Comparison of ENCODE assay signal across 36 mouse cellular contexts in genomic region chr5:135623006-135623563, GRCm38 (mm10). TPM values are rescaled to one million over a fixed set of nuclear protein-coding genes. Genes with fewer than 3 reads are reported as not detected.
DNase-seq lines count a peak whose midpoint lies in the region; ATAC-seq and TF ChIP-seq lines count a peak whose summit lies in the region.
"Had no signal": no experiment of that assay in that cellular context is flagged by ENCODE, and none has a peak within 500 bp of the region (broad histone marks: within the 10 kb centered on the region; RNA-seq: fewer than 3 reads in every experiment).

No protein-coding gene starts in this region.

- WGBS in heart, embryonic 10.5 days: 83% methylated on average over 18 of the region's 18 CpGs
- WGBS in midbrain, embryonic 13.5 days: 89% methylated on average over 18 of the region's 18 CpGs

- no peak overlapping the region for H3K27ac ChIP-seq in heart, embryonic 10.5 days
- no peak overlapping the region; the same call in 1 of the 2 replicates for H3K27ac ChIP-seq in testis, adult 2 months (ENCODE audit: control insufficient read depth, insufficient read depth, low read depth, low read length)
- no peak overlapping the region for H3K27ac ChIP-seq in midbrain, embryonic 13.5 days
- H3K27ac ChIP-seq: embryonic facial prominence, embryonic 12.5 days; forebrain, embryonic 13.5 days; hindbrain, embryonic 12.5 days; hindbrain, postnatal 0 days; kidney, postnatal 0 days; liver, embryonic 15.5 days; lung, embryonic 15.5 days; midbrain, embryonic 12.5 days; neural tube, embryonic 13.5 days had no signal

- DNase-seq in heart, embryonic 10.5 days (ENCODE audit: low spot score): peak; percentile 71
- DNase-seq in heart, postnatal 4 days: no peak
- no peak for DNase-seq in testis, postnatal 10 days (ENCODE audit: low spot score)
- peak; percentile 67 for DNase-seq in fibroblast of lung, adult 2 months (ENCODE audit: low read depth)
- no peak for DNase-seq in kidney, postnatal 10 days
- DNase-seq: adrenal gland, postnatal 10 days; cerebellum, adult 9-10 months; cerebellum, postnatal 36 days; gastrocnemius, postnatal 14 days; heart, postnatal 10 days; kidney, adult 8-10 months; layer of hippocampus, postnatal 36 days; left cerebral cortex, postnatal 4 days; lung, postnatal 4 days; right cerebral cortex, postnatal 4 days; thymus, adult 18-20 months; thymus, postnatal 25 days had no signal

- H3K27me3 ChIP-seq in heart, embryonic 10.5 days (ENCODE audit: insufficient read depth, poor library complexity, severe bottlenecking): no peaks in the 10 kb centered on the region
- H3K27me3 ChIP-seq in testis, adult 2 months (ENCODE audit: control insufficient read depth, insufficient read depth, low read length): no peaks in the 10 kb centered on the region
- no peaks in the 10 kb centered on the region for H3K27me3 ChIP-seq in midbrain, embryonic 13.5 days
- H3K27me3 ChIP-seq: embryonic facial prominence, embryonic 12.5 days; hindbrain, embryonic 12.5 days; lung, embryonic 15.5 days; midbrain, embryonic 12.5 days; neural tube, embryonic 13.5 days had no signal

- no peak for ATAC-seq in midbrain, embryonic 13.5 days
- ATAC-seq: CD4-positive, CD25-positive, alpha-beta regulatory T cell, adult 4 months; forebrain, embryonic 13.5 days; hindbrain, postnatal 0 days; intestine, embryonic 16.5 days had no signal

- H3K4me3 ChIP-seq in heart, embryonic 10.5 days: no peak overlapping the region
- H3K4me3 ChIP-seq in testis, adult 2 months (ENCODE audit: control insufficient read depth, low read depth, low read length): peak overlapping the region; percentile 74
- H3K4me3 ChIP-seq in midbrain, embryonic 13.5 days (replicated peaks): no peak overlapping the region
- H3K4me3 ChIP-seq: embryonic facial prominence, embryonic 12.5 days; erythroblast, embryonic 14.5 days; forebrain, embryonic 13.5 days; heart, embryonic 12.5 days; hindbrain, embryonic 12.5 days; liver, embryonic 15.5 days; lung, embryonic 15.5 days; megakaryocyte, embryonic 14.5 days; midbrain, embryonic 12.5 days; neural tube, embryonic 13.5 days had no signal

- no peaks in the 10 kb centered on the region for H3K9me3 ChIP-seq in heart, embryonic 10.5 days
- no peaks in the 10 kb centered on the region for H3K9me3 ChIP-seq in midbrain, embryonic 13.5 days
- H3K9me3 ChIP-seq: embryonic facial prominence, embryonic 12.5 days; forebrain, embryonic 13.5 days; heart, embryonic 12.5 days; hindbrain, embryonic 12.5 days; liver, embryonic 15.5 days; lung, embryonic 15.5 days; megakaryocyte, embryonic 14.5 days; midbrain, embryonic 12.5 days; neural tube, embryonic 13.5 days had no signal

- no peak overlapping the region for H3K4me2 ChIP-seq in midbrain, embryonic 13.5 days (replicated peaks)
- H3K4me2 ChIP-seq: embryonic facial prominence, embryonic 12.5 days; forebrain, embryonic 13.5 days; heart, embryonic 12.5 days; hindbrain, embryonic 12.5 days; liver, embryonic 15.5 days; lung, embryonic 15.5 days; midbrain, embryonic 12.5 days; neural tube, embryonic 13.5 days had no signal

- H3K4me1 ChIP-seq in heart, embryonic 10.5 days: no peaks in the 10 kb centered on the region
- H3K4me1 ChIP-seq in testis, adult 2 months (ENCODE audit: control insufficient read depth, insufficient read depth, low read length): peaks cover 4% of the 10 kb centered on the region
- no peaks in the 10 kb centered on the region for H3K4me1 ChIP-seq in midbrain, embryonic 13.5 days (replicated peaks)
- H3K4me1 ChIP-seq: embryonic facial prominence, embryonic 12.5 days; forebrain, embryonic 13.5 days; heart, embryonic 12.5 days; hindbrain, embryonic 12.5 days; liver, embryonic 15.5 days; lung, embryonic 15.5 days; midbrain, embryonic 12.5 days; neural tube, embryonic 13.5 days had no signal

- TF ChIP-seq POLR2A in testis, adult 2 months (IDR thresholded peaks at IDR 0.05; ENCODE audit: control insufficient read depth, low read depth, low read length): no peak

- H3K9ac ChIP-seq in midbrain, embryonic 13.5 days (replicated peaks): no peak overlapping the region
- H3K9ac ChIP-seq: embryonic facial prominence, embryonic 12.5 days; forebrain, embryonic 13.5 days; heart, embryonic 12.5 days; hindbrain, embryonic 12.5 days; liver, embryonic 15.5 days; lung, embryonic 15.5 days; midbrain, embryonic 12.5 days; neural tube, embryonic 13.5 days had no signal

- no peak for TF ChIP-seq CTCF in testis, adult 2 months (IDR thresholded peaks at IDR 0.05; ENCODE audit: control insufficient read depth, insufficient read depth, insufficient replicate concordance, low read depth, low read length)

- no peaks in the 10 kb centered on the region for H3K36me3 ChIP-seq in heart, embryonic 10.5 days
- H3K36me3 ChIP-seq in testis, adult 2 months (ENCODE audit: control insufficient read depth, insufficient read depth, low read length): no peaks in the 10 kb centered on the region
- H3K36me3 ChIP-seq in midbrain, embryonic 13.5 days: no peaks in the 10 kb centered on the region
- H3K36me3 ChIP-seq: embryonic facial prominence, embryonic 12.5 days; heart, embryonic 12.5 days; hindbrain, embryonic 12.5 days; liver, embryonic 15.5 days; lung, embryonic 15.5 days; midbrain, embryonic 12.5 days; neural tube, embryonic 13.5 days had no signal

RNA-seq across cellular contexts. Expression of gene Rhbdd2, which starts 9.3 kb away (rescaled TPM):
- 42.9 and 48.7 TPM in 2 replicates for polyA plus RNA-seq in heart, embryonic 10.5 days (2016; fragmentation: Nextera tagmentation; extraction: Ambion mirVana)
- total RNA-seq in heart, postnatal 4 days (2021): 10 to 100 TPM; 20.6 to 22.7 TPM
- 53.7 and 64.0 TPM in 2 replicates for polyA plus RNA-seq in testis, adult 2 months (2012; rRNA removed)
- 88.1 and 88.3 TPM in 2 replicates for polyA plus RNA-seq in midbrain, embryonic 13.5 days (2015; fragmentation: Nextera tagmentation; extraction: Ambion mirVana)

RNA-seq across cellular contexts. Expression of gene Por, which starts 46.7 kb away (rescaled TPM):
- polyA plus RNA-seq in heart, embryonic 10.5 days (2016; fragmentation: Nextera tagmentation; extraction: Ambion mirVana): 54.4 and 66.8 TPM in 2 replicates
- total RNA-seq in heart, postnatal 4 days (2021): 10 to 100 TPM; 54.0 to 55.5 TPM
- 22.9 and 26.1 TPM in 2 replicates for polyA plus RNA-seq in testis, adult 2 months (2012; rRNA removed)
- polyA plus RNA-seq in midbrain, embryonic 13.5 days (2015; fragmentation: Nextera tagmentation; extraction: Ambion mirVana): 128 and 137 TPM in 2 replicates

RNA-seq across cellular contexts. Expression of gene Ccl24, which starts 50.2 kb away (rescaled TPM):
- polyA plus RNA-seq in heart, embryonic 10.5 days (2016; fragmentation: Nextera tagmentation; extraction: Ambion mirVana): 0.23 TPM in 1 of 2 replicates, not detected in the other
- total RNA-seq in heart, postnatal 4 days (2021): under 1 TPM; 0.29 to 0.52 TPM
- polyA plus RNA-seq in testis, adult 2 months (2012; rRNA removed): 0.15 and 0.23 TPM in 2 replicates
- polyA plus RNA-seq in midbrain, embryonic 13.5 days (2015; fragmentation: Nextera tagmentation; extraction: Ambion mirVana): 2.0 and 3.7 TPM in 2 replicates
- total RNA-seq: layer of hippocampus, postnatal 36 days had no signal
- polyA plus RNA-seq: CD4-positive, CD25-positive, alpha-beta regulatory T cell, adult 4 months had no signal

RNA-seq across cellular contexts. Expression of gene Ccl26, which starts 59.7 kb away (rescaled TPM):
- polyA plus RNA-seq in heart, embryonic 10.5 days (2016; fragmentation: Nextera tagmentation; extraction: Ambion mirVana): not detected in 2 replicates
- total RNA-seq in heart, postnatal 4 days (2021): not detected
- polyA plus RNA-seq in testis, adult 2 months (2012; rRNA removed): not detected in 2 replicates
- not detected in 2 replicates for polyA plus RNA-seq in midbrain, embryonic 13.5 days (2015; fragmentation: Nextera tagmentation; extraction: Ambion mirVana)
- total RNA-seq: adrenal gland, postnatal 10 days; gastrocnemius, postnatal 14 days; granulocyte monocyte progenitor cell, adult 5-6 weeks; heart, postnatal 10 days; hindbrain, postnatal 0 days; layer of hippocampus, postnatal 36 days; left cerebral cortex, postnatal 4 days had no signal
- polyA plus RNA-seq: CD4-positive, CD25-positive, alpha-beta regulatory T cell, adult 4 months; embryonic facial prominence, embryonic 12.5 days; erythroblast, embryonic 14.5 days; forebrain, embryonic 13.5 days; heart, embryonic 12.5 days; hindbrain, embryonic 12.5 days; hindbrain, postnatal 0 days; intestine, embryonic 16.5 days; kidney, postnatal 0 days; large intestine, adult 2 months; limb, embryonic 14.5 days; liver, embryonic 15.5 days; lung, embryonic 15.5 days; midbrain, embryonic 12.5 days; neural tube, embryonic 13.5 days had no signal

Comparison
In these comparisons a context has a peak if more than half of its experiments do, and no peak if none do; other contexts are left out.
1. DNase-seq: peak in heart, embryonic 10.5 days (single experiment) and fibroblast of lung, adult 2 months (single experiment); none in heart, postnatal 4 days (single experiment), testis, postnatal 10 days (single experiment) and kidney, postnatal 10 days (single experiment).